In the genomic region with DNA sequence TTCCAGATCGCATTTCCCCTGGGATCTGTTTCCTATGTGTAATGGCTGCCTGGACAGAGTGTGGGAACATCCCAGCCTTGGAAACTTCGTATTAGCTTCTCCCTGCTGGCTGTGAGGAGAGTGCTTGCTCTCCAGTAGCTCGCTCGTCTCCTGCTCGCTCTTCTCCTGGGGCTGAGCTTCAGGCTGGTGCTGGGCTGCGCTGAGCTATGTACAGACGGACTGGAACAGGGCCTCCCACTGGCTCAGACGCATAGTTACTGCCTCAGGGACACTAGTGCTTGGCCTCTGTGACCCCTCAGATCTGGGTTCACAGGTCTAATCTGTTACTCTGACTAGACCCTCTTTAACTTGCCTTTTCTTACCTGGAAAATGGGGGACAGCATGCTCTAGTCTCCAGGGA, we compare ENCODE assay signal across 9 mouse cellular contexts. TPM values are rescaled to one million over a fixed set of nuclear protein-coding genes. Genes with fewer than 3 reads are reported as not detected.
DNase-seq lines count a peak whose midpoint lies in the region; ATAC-seq and TF ChIP-seq lines count a peak whose summit lies in the region.
"Had no signal": no experiment of that assay in that cellular context is flagged by ENCODE, and none has a peak within 500 bp of the region (broad histone marks: within the 10 kb centered on the region; RNA-seq: fewer than 3 reads in every experiment).

No protein-coding gene starts in this region.

- TF ChIP-seq CTCF in spleen, adult 2 months (IDR thresholded peaks at IDR 0.05; ENCODE audit: extremely low read depth, insufficient read depth, insufficient read length, insufficient replicate concordance): no peak

- 61% methylated on average over 8 of the region's 8 CpGs for WGBS in heart, embryonic 13.5 days
- 46% methylated on average over 8 of the region's 8 CpGs for WGBS in spleen, adult 2 months
- WGBS in limb, embryonic 12.5 days: 78% methylated on average over 8 of the region's 8 CpGs

- peak overlapping the region; percentile 76 for H3K4me2 ChIP-seq in heart, embryonic 13.5 days
- H3K4me2 ChIP-seq in limb, embryonic 12.5 days: 0 out of 2 replicates have a peak overlapping the region, but pooled peaks have one; percentile 80

- peak overlapping the region; percentile 93 for H3K4me3 ChIP-seq in heart, embryonic 13.5 days
- peak overlapping the region; percentile 85 for H3K4me3 ChIP-seq in spleen, adult 2 months (ENCODE audit: extremely low read depth, insufficient read depth, insufficient read length)
- peak overlapping the region; percentile 79; the same call in 1 of the 2 replicates for H3K4me3 ChIP-seq in limb, embryonic 12.5 days (replicated peaks)

- no peak for DNase-seq in heart, postnatal 4 days
- DNase-seq in spleen, adult 2 months (ENCODE audit: low read depth in 1 of 2, low spot score in 2 of 2): no peak
- no peak for DNase-seq in spleen, adult 12 weeks (ENCODE audit: low spot score)
- DNase-seq in left cerebral cortex, adult 9 months (ENCODE audit: low spot score in 2 of 2): no peak
- no peak for DNase-seq in embryo, embryonic 10 days (ENCODE audit: low spot score)
- DNase-seq in adrenal gland, adult 18-20 months (ENCODE audit: low spot score in 2 of 2): no peak
- DNase-seq: adrenal gland, postnatal 36 days had no signal

- H3K9me3 ChIP-seq in heart, embryonic 13.5 days: no peaks in the 10 kb centered on the region
- H3K9me3 ChIP-seq in limb, embryonic 12.5 days: no peaks in the 10 kb centered on the region

- peak overlapping the region; percentile 96 for H3K9ac ChIP-seq in heart, embryonic 13.5 days
- no peak overlapping the region for H3K9ac ChIP-seq in limb, embryonic 12.5 days (replicated peaks)

- ATAC-seq in heart, embryonic 13.5 days (ENCODE audit: extremely low read depth, insufficient number of reproducible peaks, low FRiP score, low TSS enrichment): no peak
- no peak for ATAC-seq in limb, embryonic 12.5 days (ENCODE audit: insufficient number of reproducible peaks, insufficient read depth, low FRiP score, low TSS enrichment, low read depth)

- H3K4me1 ChIP-seq in heart, embryonic 13.5 days: peaks cover 92% of the 10 kb centered on the region
- peaks cover 62% of the 10 kb centered on the region for H3K4me1 ChIP-seq in spleen, adult 2 months (ENCODE audit: control insufficient read depth, insufficient read depth, insufficient read length)
- H3K4me1 ChIP-seq in limb, embryonic 12.5 days (replicated peaks): peaks cover 65% of the 10 kb centered on the region

- H3K36me3 ChIP-seq in heart, embryonic 13.5 days: peaks cover 62% of the 10 kb centered on the region
- H3K36me3 ChIP-seq in spleen, adult 2 months (ENCODE audit: control insufficient read depth, insufficient read depth, low read length): peaks cover 47% of the 10 kb centered on the region
- peaks cover 51% of the 10 kb centered on the region for H3K36me3 ChIP-seq in limb, embryonic 12.5 days

- H3K27me3 ChIP-seq in heart, embryonic 13.5 days (replicated peaks): peaks cover 11% of the 10 kb centered on the region
- H3K27me3 ChIP-seq in spleen, adult 2 months (ENCODE audit: control insufficient read depth, insufficient read depth, low read length): no peaks in the 10 kb centered on the region
- peaks cover 13% of the 10 kb centered on the region for H3K27me3 ChIP-seq in limb, embryonic 12.5 days

- H3K27ac ChIP-seq in heart, embryonic 13.5 days (replicated peaks): peak overlapping the region; percentile 86
- H3K27ac ChIP-seq in spleen, adult 2 months (ENCODE audit: insufficient read depth, low read length): peak overlapping the region; percentile 93
- no peak overlapping the region for H3K27ac ChIP-seq in limb, embryonic 12.5 days

- no peak for TF ChIP-seq POLR2A in spleen, adult 2 months (IDR thresholded peaks at IDR 0.05; ENCODE audit: low read depth, low read length)

RNA-seq across cellular contexts. Expression of a gene that starts 4.1 kb away (rescaled TPM):
- 116 and 121 TPM in 2 replicates for polyA plus RNA-seq in heart, embryonic 13.5 days (2015; fragmentation: Nextera tagmentation; extraction: Ambion mirVana)
- total RNA-seq in heart, postnatal 4 days (2021): 100 to 1,000 TPM; 112 to 126 TPM
- 663 and 724 TPM in 2 replicates for polyA plus RNA-seq in spleen, adult 2 months (2012; rRNA removed)
- 40.1 and 45.6 TPM in 2 replicates for polyA plus RNA-seq in limb, embryonic 12.5 days (2016; fragmentation: Nextera tagmentation; extraction: Ambion mirVana)
- total RNA-seq in adrenal gland, adult 18-20 months (2021): 10 to 100 TPM; 14.8 to 21.2 TPM

RNA-seq across cellular contexts. Expression of a gene that starts 24.5 kb away (rescaled TPM):
- 94.7 and 106 TPM in 2 replicates for polyA plus RNA-seq in heart, embryonic 13.5 days (2015; fragmentation: Nextera tagmentation; extraction: Ambion mirVana)
- total RNA-seq in heart, postnatal 4 days (2021): 10 to 100 TPM; 55.9 to 60.3 TPM
- 48.3 and 51.5 TPM in 2 replicates for polyA plus RNA-seq in spleen, adult 2 months (2012; rRNA removed)
- 157 TPM in 2 replicates for polyA plus RNA-seq in limb, embryonic 12.5 days (2016; fragmentation: Nextera tagmentation; extraction: Ambion mirVana)
- total RNA-seq in adrenal gland, adult 18-20 months (2021): 10 to 100 TPM; 54.5 to 67.4 TPM

RNA-seq across cellular contexts. Expression of a gene that starts 46.9 kb away (rescaled TPM):
- 0.11 and 0.23 TPM in 2 replicates for polyA plus RNA-seq in heart, embryonic 13.5 days (2015; fragmentation: Nextera tagmentation; extraction: Ambion mirVana)
- total RNA-seq in heart, postnatal 4 days (2021): not detected
- 0.86 and 0.98 TPM in 2 replicates for polyA plus RNA-seq in spleen, adult 2 months (2012; rRNA removed)
- 1.6 TPM in 2 replicates for polyA plus RNA-seq in limb, embryonic 12.5 days (2016; fragmentation: Nextera tagmentation; extraction: Ambion mirVana)
- total RNA-seq in adrenal gland, adult 18-20 months (2021): not detected
- total RNA-seq: adrenal gland, postnatal 36 days had no signal
